Mouse (Mus musculus) liver, adult 2 months (tissue): Measurements from ENCODE around the gene Maats1. TPM values are rescaled to one million over a fixed set of nuclear protein-coding genes. Genes with fewer than 3 reads are reported as not detected.
A peak's percentile ranks its signal among the peaks of the same experiment; 100 is the strongest.

ENCODE experiments used
- DNase-seq: peaks from one replicate; pipeline ENCODE4 v3.0.0-alpha.2; 2011; ENCODE audit warnings: low read depth, low spot score; ENCODE audit errors: extremely low read depth
- H3K27ac ChIP-seq: fragments of 200-500 bp; replicated peaks from 2 replicates; pipeline ENCODE4 v1.5.1; 2012; ENCODE audit warnings: low read depth, mild to moderate bottlenecking, control low read depth, inconsistent platforms, low read length; ENCODE audit not compliant: insufficient read depth
- H3K27me3 ChIP-seq: fragments of 200-500 bp; 2 replicates; pipeline ENCODE4 v1.6.1; 2012; ENCODE audit warnings: mild to moderate bottlenecking, moderate library complexity, low read length, inconsistent platforms; ENCODE audit not compliant: control insufficient read depth, insufficient read depth
- H3K36me3 ChIP-seq: fragments of 200-500 bp; 2 replicates; pipeline ENCODE4 v1.6.1; 2012; ENCODE audit warnings: low read length, inconsistent platforms; ENCODE audit not compliant: control insufficient read depth, insufficient read depth
- H3K4me1 ChIP-seq: fragments of 200-500 bp; 2 replicates; pipeline ENCODE4 v1.6.1; 2011; ENCODE audit warnings: low read length; ENCODE audit not compliant: control insufficient read depth, insufficient read depth
- H3K4me3 ChIP-seq: fragments of 200-500 bp; 2 replicates; pipeline ENCODE4 v1.5.1; 2011; ENCODE audit warnings: low read depth, mild to moderate bottlenecking, control low read depth, low read length, moderate library complexity; ENCODE audit not compliant: insufficient read depth
- H3K79me2 ChIP-seq: fragments of 200-500 bp; 2 replicates; pipeline ENCODE4 v1.6.1; 2012; ENCODE audit warnings: inconsistent platforms, mild to moderate bottlenecking, low read length, moderate library complexity; ENCODE audit not compliant: control insufficient read depth, insufficient read depth
- H3K9ac ChIP-seq: fragments of 200-500 bp; 2 replicates; pipeline ENCODE4 v1.6.1; 2012; ENCODE audit warnings: low read depth, mild to moderate bottlenecking, control low read depth, inconsistent platforms, low read length
- CTCF ChIP-seq: fragments of 200-500 bp; IDR thresholded peaks from 2 replicates; pipeline ENCODE4 v1.5.1; 2011; ENCODE audit warnings: low read depth, low read length, control low read depth
- POLR2A ChIP-seq: fragments of 200-500 bp; IDR thresholded peaks from 2 replicates; pipeline ENCODE4 v1.6.1; 2011; ENCODE audit warnings: low read length, control low read depth; ENCODE audit not compliant: insufficient read depth; ENCODE audit errors: extremely low read depth
- WGBS: fragments of 180-500 bp; shearing (Covaris S2); methylation state at CpG from one replicate; pipeline ENCODE4 v1.1.7; 2018; 5-methylcytosine and 5-hydroxymethylcytosine counted together
- polyA plus RNA-seq: library from polyadenylated mRNA; depleted of rRNA; stranded (reverse); fragments of >200 nt; gene quantifications from 2 replicates; pipeline ENCODE4 v1.2.3, GENCODE M21; 2012
- total RNA-seq: library from RNA; depleted of rRNA; stranded (reverse); fragments of >200 nt; gene quantifications from 2 replicates; pipeline ENCODE4 v1.2.3, GENCODE M21; 2014

The Maats1 gene
- total and polyA plus RNA-seq, 2 experiments = not detected

DNA sequence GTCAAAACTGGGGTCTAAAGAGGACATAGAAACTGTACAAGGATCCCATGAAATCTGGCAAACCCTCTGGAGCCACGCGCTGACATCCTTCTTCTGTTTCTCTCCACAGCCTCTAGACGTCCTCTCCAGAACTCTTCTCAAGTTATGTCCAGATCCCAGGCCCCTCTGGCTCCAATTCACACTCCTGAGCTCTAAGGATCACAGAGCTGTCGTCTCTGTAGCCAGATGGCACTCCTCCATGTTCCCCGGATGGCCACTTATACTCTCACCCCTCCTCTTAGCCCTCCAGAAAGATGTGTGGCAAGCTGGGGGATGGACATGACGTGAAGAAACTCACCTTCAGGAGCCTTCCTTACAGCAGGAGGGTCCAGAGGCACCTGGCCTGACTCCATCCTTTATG lies 35.6 kb upstream of the Maats1 start:
- WGBS = 93% methylated on average over 6 of the region's 6 CpGs
- H3K4me1 ChIP-seq = peaks cover 1% of the 10 kb centered on the region; the same call in 1 of the 2 replicates

DNA sequence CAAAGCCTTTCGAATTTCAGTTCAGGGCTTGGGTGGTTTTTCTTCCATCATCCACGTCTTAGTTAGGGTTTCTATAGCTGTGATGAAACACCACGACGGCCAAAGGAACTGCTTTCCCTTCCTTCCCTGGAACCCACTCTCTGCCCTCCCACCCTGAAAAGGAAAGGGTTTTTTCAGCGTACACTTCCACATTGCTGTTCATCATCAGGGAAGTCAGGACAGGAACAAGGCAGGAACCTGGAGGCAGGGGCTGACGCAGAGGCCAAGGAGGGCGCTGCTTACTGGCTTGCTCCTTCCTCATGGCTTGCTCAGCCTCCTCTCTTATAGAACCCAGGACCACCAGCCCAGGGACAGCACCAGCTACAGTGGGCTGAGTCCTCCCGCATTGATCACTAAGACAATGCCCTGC lies 34.9 kb upstream of the Maats1 start:
- TF ChIP-seq CTCF (no peak), POLR2A (no peak)
- Histone ChIP-seq H3K36me3 (no peaks in the 10 kb centered on the region), H3K4me3 (peak overlapping the region; percentile 73), H3K9ac (peak overlapping the region; percentile 68), H3K27me3 (no peaks in the 10 kb centered on the region), H3K79me2 (no peaks in the 10 kb centered on the region), H3K4me1 (peaks cover 1% of the 10 kb centered on the region; the same call in 1 of the 2 replicates), H3K27ac (no peak overlapping the region)
- no peak for DNase-seq
- 47% methylated on average over 8 of the region's 8 CpGs for WGBS

More for the DNA sequence above, 35.6 kb upstream of the Maats1 start:
- H3K4me3 ChIP-seq = no peak overlapping the region
- H3K9ac ChIP-seq = no peak overlapping the region
- H3K79me2 ChIP-seq = no peaks in the 10 kb centered on the region
- no peak overlapping the region for H3K27ac ChIP-seq
- no peaks in the 10 kb centered on the region for H3K36me3 ChIP-seq
- DNase-seq = no peak
- TF ChIP-seq POLR2A (no peak), CTCF (no peak)
- H3K27me3 ChIP-seq = no peaks in the 10 kb centered on the region

DNA sequence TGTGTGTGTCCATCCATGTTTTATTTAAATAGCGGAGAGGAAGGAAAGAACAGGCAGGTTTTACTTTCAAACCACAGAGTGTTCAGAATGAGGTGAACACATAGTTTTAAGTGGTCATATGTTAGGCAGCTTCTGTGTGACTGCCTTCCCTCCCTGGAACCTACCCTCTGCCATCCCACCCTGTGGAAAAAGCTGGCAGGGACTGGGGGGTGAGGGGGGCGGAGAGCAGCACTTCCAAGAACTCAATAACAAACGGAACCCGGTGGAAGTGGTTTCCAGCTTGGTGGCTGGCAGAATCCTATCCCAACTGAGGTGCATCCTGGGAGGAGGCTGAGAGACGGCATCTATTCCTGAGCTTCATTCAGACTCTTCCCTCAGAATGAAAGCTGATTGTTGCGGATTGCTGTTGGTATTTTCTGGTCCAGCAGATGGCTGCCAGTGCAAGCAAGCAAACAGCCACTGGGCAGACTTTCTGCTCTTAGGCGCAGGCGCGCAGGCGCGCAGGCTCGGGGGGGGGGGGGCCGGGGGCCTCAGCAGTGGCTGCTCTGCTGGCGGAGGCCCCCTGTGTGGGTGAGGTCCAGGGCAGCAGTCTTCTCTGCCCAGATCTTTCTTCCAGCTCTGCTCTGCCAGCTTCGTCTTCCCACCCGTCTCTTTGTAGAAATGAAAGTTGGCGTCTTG lies 34.4 kb upstream of the Maats1 start:
- Histone ChIP-seq H3K4me3 (peak overlapping the region; percentile 73), H3K27me3 (no peaks in the 10 kb centered on the region), H3K79me2 (no peaks in the 10 kb centered on the region), H3K9ac (peak overlapping the region; percentile 68), H3K36me3 (no peaks in the 10 kb centered on the region), H3K4me1 (peaks cover 1% of the 10 kb centered on the region; the same call in 1 of the 2 replicates), H3K27ac (no peak overlapping the region)
- WGBS = 34% methylated on average over 17 of the region's 17 CpGs
- TF ChIP-seq POLR2A (no peak), CTCF (peak; percentile 44)
- DNase-seq = no peak

DNA sequence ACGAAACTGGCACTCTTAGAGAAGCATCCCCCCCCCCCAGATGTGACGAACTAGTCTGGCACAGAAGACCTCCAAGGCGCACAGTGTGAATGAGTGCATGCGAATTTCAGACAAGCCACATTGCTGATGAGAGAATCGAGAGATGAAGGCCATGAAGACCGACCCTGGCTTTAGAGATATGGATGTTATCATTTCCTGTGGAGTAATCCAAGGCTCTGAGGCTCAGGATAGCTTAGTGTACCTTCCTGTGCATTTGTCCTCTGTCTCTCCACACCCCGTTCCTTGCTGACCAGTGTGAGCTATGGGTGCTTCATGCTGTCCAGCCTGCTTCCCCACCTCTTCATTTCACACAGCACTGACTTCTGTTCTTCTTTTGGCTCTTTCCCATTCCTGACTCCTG lies 33.2 kb upstream of the Maats1 start:
- Histone ChIP-seq H3K9ac (no peak overlapping the region), H3K4me1 (peaks cover 1% of the 10 kb centered on the region; the same call in 1 of the 2 replicates), H3K27me3 (no peaks in the 10 kb centered on the region), H3K79me2 (no peaks in the 10 kb centered on the region), H3K36me3 (no peaks in the 10 kb centered on the region), H3K27ac (no peak overlapping the region), H3K4me3 (no peak overlapping the region)
- TF ChIP-seq POLR2A = no peak
- TF ChIP-seq CTCF = no peak
- DNase-seq = no peak
- 75% methylated on average over 7 of the region's 7 CpGs for whole genome bisulfite sequencing

DNA sequence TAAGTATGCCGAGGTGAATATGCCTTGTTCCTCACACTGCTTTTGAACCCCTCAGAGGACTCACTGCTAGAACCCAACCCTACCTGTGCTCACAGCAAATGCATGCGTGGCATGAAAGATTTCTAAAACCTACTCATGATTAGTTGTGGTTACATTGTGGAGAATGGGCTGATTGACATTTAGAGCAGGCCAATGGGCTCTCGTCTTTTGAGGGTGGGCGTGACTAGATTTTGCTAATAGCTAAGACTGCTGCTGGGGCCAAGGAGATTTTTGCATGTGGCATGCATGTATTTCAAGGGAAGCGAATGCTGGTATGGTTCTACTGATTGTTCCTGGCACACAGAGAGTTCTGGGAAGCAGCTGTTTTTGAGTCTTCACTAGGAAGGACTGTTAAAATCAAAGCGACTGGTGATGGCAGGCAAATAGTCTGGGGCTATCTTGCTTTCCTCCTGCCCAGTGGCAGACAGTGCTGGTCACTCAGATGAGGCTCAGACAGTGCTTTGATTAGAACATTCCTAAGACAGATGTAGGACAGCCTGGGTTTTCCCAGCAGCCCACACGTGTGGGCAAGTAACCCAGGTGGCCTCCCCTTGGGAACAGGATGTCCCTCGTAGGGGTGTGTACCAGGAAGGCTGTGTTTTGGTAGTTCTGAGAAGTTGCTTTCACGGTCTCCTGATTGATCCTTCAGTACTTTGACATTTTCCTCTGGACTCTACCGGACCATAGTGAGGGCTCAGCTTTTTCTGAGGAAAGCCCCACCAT lies 32.6 kb upstream of the Maats1 start:
- H3K36me3 ChIP-seq = no peaks in the 10 kb centered on the region
- 81% methylated on average over 10 of the region's 10 CpGs for WGBS
- no peak overlapping the region for H3K27ac ChIP-seq
- DNase-seq = no peak
- TF ChIP-seq POLR2A = no peak
- TF ChIP-seq CTCF = no peak
- no peak overlapping the region for H3K9ac ChIP-seq
- no peaks in the 10 kb centered on the region for H3K27me3 ChIP-seq
- H3K79me2 ChIP-seq = no peaks in the 10 kb centered on the region
- H3K4me3 ChIP-seq = no peak overlapping the region
- peaks cover 1% of the 10 kb centered on the region; the same call in 1 of the 2 replicates for H3K4me1 ChIP-seq

DNA sequence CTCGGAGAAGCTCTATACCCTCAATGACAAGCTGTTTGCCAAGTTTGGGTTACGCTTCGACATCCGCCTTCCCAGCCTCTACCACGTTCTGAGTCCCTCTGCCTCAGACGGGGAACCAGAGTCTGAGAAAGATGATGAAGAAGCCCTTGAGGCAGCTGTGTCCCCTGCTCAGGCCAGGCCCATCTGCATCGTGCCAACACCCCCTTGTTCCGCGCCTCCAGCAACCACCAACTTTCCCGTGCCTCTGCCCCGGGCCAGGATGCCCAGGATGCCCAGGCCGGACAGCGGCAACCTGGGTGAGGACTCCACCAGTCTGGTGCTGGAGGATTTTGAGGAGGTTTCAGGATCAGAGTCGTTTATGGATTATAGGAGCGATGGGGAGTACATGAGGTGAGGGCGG lies 32.0 kb upstream of the Maats1 start:
- Histone ChIP-seq H3K36me3 (no peaks in the 10 kb centered on the region), H3K4me3 (no peak overlapping the region), H3K27me3 (no peaks in the 10 kb centered on the region), H3K79me2 (no peaks in the 10 kb centered on the region), H3K4me1 (peaks cover 1% of the 10 kb centered on the region; the same call in 1 of the 2 replicates), H3K27ac (no peak overlapping the region), H3K9ac (no peak overlapping the region)
- WGBS = 84% methylated on average over 16 of the region's 16 CpGs
- no peak for TF ChIP-seq POLR2A
- no peak for TF ChIP-seq CTCF
- DNase-seq = no peak
